Mouse (Mus musculus) midbrain, embryonic 16.5 days (tissue): ENCODE data around the gene S1pr3. TPM values are rescaled to one million over a fixed set of nuclear protein-coding genes. Genes with fewer than 3 reads are reported as not detected.
A peak's percentile ranks its signal among the peaks of the same experiment; 100 is the strongest.

Source experiments
- ATAC-seq: fragments of 200-750 bp; cut with Nextera tagmentation; 2 replicates; pipeline ENCODE4 v1.8.0; 2017; ENCODE audit warnings: moderate TSS enrichment
- H3K27ac ChIP-seq: fragments of 300-500 bp; sonication (generic); 2 replicates; pipeline ENCODE4 v1.5.1; 2014; ENCODE audit warnings: mild to moderate bottlenecking, low read length, mixed read lengths
- H3K27me3 ChIP-seq: fragments of 300-500 bp; sonication (generic); 2 replicates; pipeline ENCODE4 v1.6.1; 2014; ENCODE audit warnings: low read depth, low read length, mixed read lengths; ENCODE audit not compliant: control insufficient read depth, insufficient read depth
- H3K36me3 ChIP-seq: fragments of 300-500 bp; sonication (generic); 2 replicates; pipeline ENCODE4 v1.6.1; 2014; ENCODE audit warnings: mild to moderate bottlenecking, low read length, moderate library complexity, mixed read lengths; ENCODE audit not compliant: control insufficient read depth, insufficient read depth
- H3K4me1 ChIP-seq: fragments of 300-500 bp; sonication (generic); 2 replicates; pipeline ENCODE4 v1.6.1; 2014; ENCODE audit warnings: mild to moderate bottlenecking, low read length, mixed read lengths; ENCODE audit not compliant: control insufficient read depth, insufficient read depth
- H3K4me2 ChIP-seq: fragments of 300-500 bp; sonication (generic); 2 replicates; pipeline ENCODE4 v1.6.1; 2014; ENCODE audit warnings: mild to moderate bottlenecking, low read length, mixed read lengths
- H3K4me3 ChIP-seq: fragments of 300-500 bp; sonication (generic); 2 replicates; pipeline ENCODE4 v1.5.1; 2014; ENCODE audit warnings: low read depth, mild to moderate bottlenecking, low read length, moderate library complexity, mixed read lengths
- H3K9ac ChIP-seq: fragments of 300-500 bp; sonication (generic); 2 replicates; pipeline ENCODE4 v1.6.1; 2014; ENCODE audit warnings: low read depth, low read length, mixed read lengths
- H3K9me3 ChIP-seq: fragments of 300-500 bp; sonication (generic); replicated peaks from 2 replicates; pipeline ENCODE4 v1.6.1; 2014; ENCODE audit warnings: mild to moderate bottlenecking, low read length, mixed read lengths; ENCODE audit not compliant: control insufficient read depth, poor library complexity, severe bottlenecking
- WGBS: fragments of 180-500 bp; shearing (Covaris S2); extraction: QIAGEN DNeasy Blood & Tissue Kit; methylation state at CpG from one replicate; pipeline ENCODE4 v1.1.7; 2014; 5-methylcytosine and 5-hydroxymethylcytosine counted together
- polyA plus RNA-seq: library from polyadenylated mRNA; unstranded; fragments of >200 nt; fragmentation: Nextera tagmentation; extraction: Ambion mirVana; gene quantifications from 2 replicates; pipeline ENCODE4 v1.2.1, GENCODE M21; 2015

S1pr3 gene
- polyA plus RNA-seq = 11.9 and 14.6 TPM in 2 replicates

- peak within 1 kb of the TSS; percentile 47 for H3K9ac ChIP-seq
- no peaks in the 10 kb centered on the region for H3K36me3 ChIP-seq
- peak within 1 kb of the TSS; percentile 64 for H3K4me2 ChIP-seq
- no peak within 1 kb of the TSS for H3K27ac ChIP-seq
- H3K4me1 ChIP-seq = peaks cover 8% of the 10 kb centered on the region; the same call in 1 of the 2 replicates
- H3K4me3 ChIP-seq = peak within 1 kb of the TSS; percentile 31
- ATAC-seq = peak; percentile 44; the same call in 1 of the 2 replicates
- under 1% methylated on average over 33 of the region's 33 CpGs for WGBS
- H3K9me3 ChIP-seq = no peaks in the 10 kb centered on the region
- H3K27me3 ChIP-seq = peaks cover 15% of the 10 kb centered on the region
These were observed at the start of gene S1pr3 for GRCm38 (mm10) chr13:51408519-51409001. Gene S1pr3 (plus strand): TSS chr13:51408639.

DNA sequence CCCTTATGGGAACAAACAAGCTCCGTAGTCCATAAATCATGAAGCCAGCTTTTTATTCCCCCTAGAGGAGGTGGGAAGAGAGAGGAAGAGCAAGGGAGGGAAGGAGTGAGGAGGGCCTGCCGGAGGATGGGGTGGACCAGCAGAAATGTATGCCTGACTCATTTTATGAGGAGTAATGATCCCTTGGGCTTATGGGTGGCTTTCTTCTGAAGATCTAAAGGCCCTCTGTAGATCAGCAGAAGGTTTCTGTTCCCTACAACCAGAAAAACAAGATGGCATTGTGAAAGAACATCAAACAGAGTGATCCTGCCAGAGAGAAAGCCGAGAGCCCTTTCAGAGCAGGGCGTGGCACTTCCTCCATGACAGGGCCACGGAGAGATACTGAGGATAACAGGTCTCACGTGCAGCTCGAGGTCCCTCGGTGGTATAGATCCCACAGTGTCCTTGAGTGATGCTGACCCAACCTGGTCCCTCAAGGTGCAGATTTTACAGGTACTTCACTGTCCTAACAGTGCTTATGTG is 47.9 kb upstream of the S1pr3 start:
- H3K4me1 ChIP-seq = peaks cover 3% of the 10 kb centered on the region; the same call in 1 of the 2 replicates
- no peak overlapping the region for H3K9ac ChIP-seq
- WGBS = 85% methylated on average over 8 of the region's 8 CpGs

GRCm38 (mm10) chr13:51363390-51363789 is 45.0 kb upstream of the S1pr3 start:
- no peaks in the 10 kb centered on the region for H3K36me3 ChIP-seq
- no peaks in the 10 kb centered on the region for H3K9me3 ChIP-seq
- H3K27me3 ChIP-seq = no peaks in the 10 kb centered on the region
- no peak overlapping the region for H3K4me2 ChIP-seq
- no peak overlapping the region for H3K27ac ChIP-seq
- no peak overlapping the region for H3K9ac ChIP-seq
- no peak overlapping the region for H3K4me3 ChIP-seq
- WGBS = 84% methylated on average over 7 of the region's 7 CpGs
- peaks cover 3% of the 10 kb centered on the region; the same call in 1 of the 2 replicates for H3K4me1 ChIP-seq
- no peak for ATAC-seq

More for the DNA sequence above, 47.9 kb upstream of the S1pr3 start:
- no peak overlapping the region for H3K27ac ChIP-seq
- no peak overlapping the region for H3K4me3 ChIP-seq
- no peak for ATAC-seq
- no peaks in the 10 kb centered on the region for H3K27me3 ChIP-seq
- no peaks in the 10 kb centered on the region for H3K9me3 ChIP-seq
- H3K4me2 ChIP-seq = no peak overlapping the region
- no peaks in the 10 kb centered on the region for H3K36me3 ChIP-seq

- Histone ChIP-seq H3K4me2 (no peak overlapping the region), H3K27ac (no peak overlapping the region), H3K36me3 (no peaks in the 10 kb centered on the region), H3K27me3 (no peaks in the 10 kb centered on the region), H3K9ac (no peak overlapping the region), H3K4me1 (peaks cover 3% of the 10 kb centered on the region; the same call in 1 of the 2 replicates), H3K4me3 (no peak overlapping the region), H3K9me3 (no peaks in the 10 kb centered on the region)
- peak; percentile 79 for ATAC-seq
- WGBS = 56% methylated on average over 5 of the region's 5 CpGs
These were observed 44.5 kb upstream of the S1pr3 start for GRCm38 (mm10) chr13:51363985-51364384.

GRCm38 (mm10) chr13:51365191-51365590 is 43.2 kb upstream of the S1pr3 start:
- Histone ChIP-seq H3K4me1 (peaks cover 3% of the 10 kb centered on the region; the same call in 1 of the 2 replicates), H3K27me3 (no peaks in the 10 kb centered on the region), H3K9me3 (no peaks in the 10 kb centered on the region), H3K4me3 (no peak overlapping the region), H3K36me3 (no peaks in the 10 kb centered on the region), H3K9ac (no peak overlapping the region), H3K4me2 (no peak overlapping the region), H3K27ac (no peak overlapping the region)
- WGBS = 93% methylated on average over 6 of the region's 6 CpGs
- ATAC-seq = no peak

- WGBS = 70% methylated on average over 2 of the region's 2 CpGs
- Histone ChIP-seq H3K4me1 (peaks cover 3% of the 10 kb centered on the region; the same call in 1 of the 2 replicates), H3K36me3 (no peaks in the 10 kb centered on the region), H3K27me3 (no peaks in the 10 kb centered on the region), H3K27ac (no peak overlapping the region), H3K4me2 (no peak overlapping the region), H3K4me3 (no peak overlapping the region), H3K9ac (no peak overlapping the region), H3K9me3 (no peaks in the 10 kb centered on the region)
- no peak for ATAC-seq
These were observed 40.1 kb upstream of the S1pr3 start for GRCm38 (mm10) chr13:51368346-51368745.

DNA sequence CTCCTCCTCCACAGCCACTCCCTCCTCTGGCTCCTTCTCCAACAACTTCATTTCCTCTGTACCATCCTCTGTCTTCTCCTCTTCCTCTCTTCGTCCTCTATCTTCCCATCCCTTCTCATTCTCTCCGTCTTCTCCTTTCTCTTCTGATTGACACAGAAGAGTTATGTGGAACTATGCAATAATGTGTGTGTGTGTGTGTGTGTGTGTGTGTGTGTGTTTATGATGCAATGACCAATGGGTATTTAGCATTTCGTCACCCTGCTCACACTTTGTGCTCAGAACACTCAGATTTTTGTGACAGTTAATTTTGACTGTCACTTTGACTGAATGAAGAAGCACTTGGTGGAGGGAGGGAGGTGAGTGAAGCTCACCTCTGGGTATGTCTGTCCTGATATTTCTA is 39.1 kb upstream of the S1pr3 start:
- Histone ChIP-seq H3K4me3 (no peak overlapping the region), H3K4me1 (no peaks in the 10 kb centered on the region), H3K9me3 (no peaks in the 10 kb centered on the region), H3K4me2 (no peak overlapping the region), H3K27me3 (no peaks in the 10 kb centered on the region), H3K27ac (no peak overlapping the region), H3K9ac (no peak overlapping the region), H3K36me3 (no peaks in the 10 kb centered on the region)
- no peak for ATAC-seq
- WGBS = 90% methylated on average over 3 of the region's 3 CpGs

GRCm38 (mm10) chr13:51373086-51373485 is 35.4 kb upstream of the S1pr3 start:
- Histone ChIP-seq H3K27ac (no peak overlapping the region), H3K36me3 (no peaks in the 10 kb centered on the region), H3K4me2 (no peak overlapping the region), H3K9ac (no peak overlapping the region), H3K9me3 (no peaks in the 10 kb centered on the region; the same call in 1 of the 2 replicates), H3K27me3 (no peaks in the 10 kb centered on the region), H3K4me3 (no peak overlapping the region), H3K4me1 (no peaks in the 10 kb centered on the region)
- ATAC-seq = no peak

DNA sequence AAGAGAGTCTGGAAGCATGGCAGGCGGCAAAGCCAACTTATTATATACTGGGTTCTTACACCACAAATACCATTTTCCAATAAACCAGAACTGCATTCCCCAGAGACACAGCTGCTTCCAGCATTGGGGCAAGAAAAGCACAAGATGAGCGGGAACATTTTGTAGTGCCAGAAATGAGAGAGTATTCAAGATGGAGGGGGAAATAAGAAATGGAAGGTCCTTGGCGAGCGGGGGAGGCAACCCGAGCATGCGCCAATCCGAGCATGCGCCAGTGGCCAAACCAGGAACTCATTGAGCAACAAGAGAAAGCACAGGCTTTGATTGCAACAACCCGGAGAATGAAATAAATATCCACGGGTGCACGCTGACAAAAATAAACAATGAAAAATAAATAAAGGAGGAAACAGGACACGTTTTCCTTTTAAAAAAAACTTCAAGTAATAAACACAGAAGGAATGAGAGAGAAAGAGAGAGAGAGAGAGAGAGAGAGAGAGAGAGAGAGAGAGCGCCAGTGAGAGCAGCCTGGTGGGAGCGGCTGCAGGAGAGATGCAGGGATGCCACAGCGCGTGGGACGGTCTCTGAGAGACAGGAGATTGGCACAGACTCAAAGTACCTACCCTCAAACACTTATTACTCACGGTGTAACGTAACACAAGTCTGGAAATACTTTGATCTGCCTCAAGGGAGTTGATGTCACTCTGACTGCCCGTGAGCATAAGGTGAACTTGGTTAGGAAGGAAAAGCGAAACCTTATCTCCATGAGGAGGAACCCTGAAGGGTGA is 34.2 kb upstream of the S1pr3 start:
- H3K27me3 ChIP-seq = no peaks in the 10 kb centered on the region
- no peak overlapping the region for H3K4me2 ChIP-seq
- no peak overlapping the region for H3K4me3 ChIP-seq
- H3K36me3 ChIP-seq = no peaks in the 10 kb centered on the region
- H3K9ac ChIP-seq = no peak overlapping the region
- H3K4me1 ChIP-seq = no peaks in the 10 kb centered on the region; the same call in 1 of the 2 replicates
- ATAC-seq = no peak
- no peak overlapping the region for H3K27ac ChIP-seq
- no peaks in the 10 kb centered on the region; the same call in 1 of the 2 replicates for H3K9me3 ChIP-seq
- WGBS = 87% methylated on average over 21 of the region's 21 CpGs
